Mouse (Mus musculus) olfactory bulb, adult 2 months (tissue): ENCODE measurements at regions not wholly inside any gene's neighbourhood (a gene's known extent, or its start where the extent isn't known, plus 50 kb on each side); places are given as distances from the start of the nearest gene placed in this dataset.

Experiments
- H3K27ac ChIP-seq: fragments of 200-500 bp; 2 replicates; pipeline ENCODE4 v1.5.1; 2012; ENCODE audit warnings: low read depth, low read length; ENCODE audit not compliant: insufficient read depth
- H3K4me1 ChIP-seq: fragments of 200-500 bp; 2 replicates; pipeline ENCODE4 v1.6.1; 2012; ENCODE audit warnings: low read length; ENCODE audit not compliant: control insufficient read depth, insufficient read depth
- H3K4me3 ChIP-seq: fragments of 200-500 bp; 2 replicates; pipeline ENCODE4 v1.5.1; 2012; ENCODE audit warnings: mild to moderate bottlenecking, low read depth, low read length, moderate library complexity; ENCODE audit not compliant: insufficient read depth
- CTCF ChIP-seq: fragments of 200-500 bp; IDR thresholded peaks from 2 replicates; pipeline ENCODE4 v1.5.1; 2012; ENCODE audit warnings: low read depth, mild to moderate bottlenecking, low read length, moderate library complexity; ENCODE audit not compliant: insufficient read depth
- POLR2A ChIP-seq: fragments of 200-500 bp; IDR thresholded peaks from 2 replicates; pipeline ENCODE4 v1.6.1; 2012; ENCODE audit warnings: mild to moderate bottlenecking, low read depth, low read length, moderate library complexity; ENCODE audit not compliant: insufficient read depth
- WGBS: fragments of 180-500 bp; shearing (Covaris S2); methylation state at CpG from one replicate; pipeline ENCODE4 v1.1.7; 2018; 5-methylcytosine and 5-hydroxymethylcytosine counted together

DNA sequence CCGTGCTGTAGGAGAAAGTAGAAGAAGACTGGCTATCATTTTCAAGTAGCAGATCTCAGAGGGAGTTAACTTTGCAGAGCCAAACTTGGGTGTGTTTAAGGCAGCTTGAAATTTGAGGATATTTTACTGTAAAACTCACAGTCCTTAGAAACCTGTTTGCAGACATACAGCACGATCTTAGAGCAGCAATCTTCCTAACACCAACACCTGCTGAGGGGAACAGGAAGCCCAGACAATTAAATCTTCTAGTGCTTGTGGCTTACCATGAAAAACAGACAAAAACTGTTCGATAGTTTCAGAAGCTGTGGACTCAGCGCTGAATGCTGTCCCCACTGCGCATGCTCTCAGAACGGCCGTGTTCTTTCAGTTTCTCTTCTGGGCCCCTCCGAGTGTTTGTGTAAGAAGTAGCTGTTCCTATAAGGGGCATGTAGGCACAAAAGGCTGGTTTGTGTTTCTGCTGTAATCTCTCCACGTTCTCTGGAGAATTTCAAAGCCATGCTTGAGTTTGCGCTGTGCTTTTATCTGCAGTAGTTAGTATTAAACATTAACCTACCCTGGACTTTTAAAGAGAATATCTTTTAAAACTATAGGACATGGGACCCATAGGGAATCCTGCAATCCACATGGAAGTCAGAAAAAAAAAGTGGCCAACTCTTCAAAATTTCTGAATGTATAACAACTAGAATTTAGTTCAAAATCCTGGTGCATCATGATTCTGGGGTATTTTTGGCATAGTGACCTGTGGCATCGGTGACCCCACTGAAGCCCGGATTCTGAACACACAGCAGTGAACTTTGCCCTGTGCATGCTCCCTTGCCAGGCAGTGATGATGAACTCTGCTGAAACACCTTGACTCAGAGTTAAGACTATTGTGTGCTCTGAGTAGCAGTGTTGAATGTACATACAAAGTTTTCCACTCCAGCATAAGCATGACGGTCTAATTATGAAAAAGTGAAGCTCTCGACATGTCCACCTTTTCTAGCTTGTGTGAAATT lies 584.4 kb downstream of the Etnk1 start:
- 62% methylated on average over 14 of the region's 14 CpGs for WGBS
- no peak overlapping the region for H3K27ac ChIP-seq
- H3K4me3 ChIP-seq = no peak overlapping the region
- no peak for TF ChIP-seq POLR2A
- no peak for TF ChIP-seq CTCF
- H3K4me1 ChIP-seq = no peaks in the 10 kb centered on the region

DNA sequence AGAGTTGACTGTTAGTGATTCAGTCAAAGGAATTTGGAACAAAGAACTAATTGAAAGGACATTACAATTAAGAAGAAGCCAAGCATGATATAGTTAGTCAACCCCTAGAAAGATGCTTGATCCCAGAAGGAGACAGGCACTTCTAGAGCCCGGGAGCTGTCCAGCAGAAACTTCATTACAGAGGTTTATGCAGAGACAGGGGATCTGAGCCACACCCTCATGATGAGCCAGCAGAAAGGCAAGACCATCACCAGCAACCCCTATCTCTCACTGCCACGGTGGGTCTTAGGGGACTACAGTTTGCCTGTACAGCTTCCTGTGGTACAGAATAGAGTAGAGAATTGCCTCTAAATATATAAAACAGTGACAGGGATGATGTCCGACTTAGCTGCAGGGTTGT lies 590.4 kb downstream of the Etnk1 start:
- 64% methylated on average over 3 of the region's 3 CpGs for WGBS
- TF ChIP-seq POLR2A = no peak
- TF ChIP-seq CTCF = no peak
- H3K4me3 ChIP-seq = no peak overlapping the region
- no peaks in the 10 kb centered on the region for H3K4me1 ChIP-seq
- H3K27ac ChIP-seq = no peak overlapping the region

DNA sequence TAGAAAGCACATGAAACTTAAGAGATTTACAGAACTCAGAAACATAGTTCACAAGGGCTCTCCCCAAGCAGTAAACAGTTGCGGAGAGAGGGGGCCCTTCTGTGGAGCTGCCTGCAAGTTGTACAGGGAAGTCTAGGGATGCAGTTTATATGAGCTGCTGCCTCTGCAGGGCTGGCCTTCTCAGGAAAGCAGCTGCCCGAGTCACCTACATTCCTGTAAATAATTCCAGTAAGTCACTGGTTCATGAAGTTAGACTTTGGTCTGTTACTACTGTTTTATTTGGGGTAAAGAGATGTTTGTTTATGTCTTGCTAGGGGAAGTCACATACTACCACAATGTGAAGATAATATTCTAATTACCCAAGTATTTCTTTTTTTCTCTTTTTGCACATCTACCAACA lies 601.1 kb downstream of the Etnk1 start:
- Histone ChIP-seq H3K4me1 (no peaks in the 10 kb centered on the region), H3K27ac (no peak overlapping the region), H3K4me3 (no peak overlapping the region)
- TF ChIP-seq CTCF (no peak), POLR2A (no peak)
- WGBS = 89% methylated on average over 2 of the region's 2 CpGs
